Mouse (Mus musculus) heart, adult 2 months (tissue): ENCODE measurements at regions not wholly inside any gene's neighbourhood (a gene's known extent, or its start where the extent isn't known, plus 50 kb on each side); places are given as distances from the start of the nearest gene placed in this dataset.

Experiments
- CTCF ChIP-seq: fragments of 200-600 bp; IDR thresholded peaks from 2 replicates; pipeline ENCODE4 v1.8.1; 2022; ENCODE audit warnings: antibody characterized with exemption, mild to moderate bottlenecking, moderate library complexity
- EP300 ChIP-seq: fragments of 200-500 bp; IDR thresholded peaks from 2 replicates; pipeline ENCODE4 v1.6.1; 2011; ENCODE audit warnings: low read depth, low read length, control low read depth; ENCODE audit not compliant: insufficient read depth
- POLR2A ChIP-seq: fragments of 200-500 bp; IDR thresholded peaks from 2 replicates; pipeline ENCODE4 v1.6.1; 2011; ENCODE audit warnings: mild to moderate bottlenecking, low read depth, low read length, control low read depth; ENCODE audit not compliant: insufficient read depth

DNA sequence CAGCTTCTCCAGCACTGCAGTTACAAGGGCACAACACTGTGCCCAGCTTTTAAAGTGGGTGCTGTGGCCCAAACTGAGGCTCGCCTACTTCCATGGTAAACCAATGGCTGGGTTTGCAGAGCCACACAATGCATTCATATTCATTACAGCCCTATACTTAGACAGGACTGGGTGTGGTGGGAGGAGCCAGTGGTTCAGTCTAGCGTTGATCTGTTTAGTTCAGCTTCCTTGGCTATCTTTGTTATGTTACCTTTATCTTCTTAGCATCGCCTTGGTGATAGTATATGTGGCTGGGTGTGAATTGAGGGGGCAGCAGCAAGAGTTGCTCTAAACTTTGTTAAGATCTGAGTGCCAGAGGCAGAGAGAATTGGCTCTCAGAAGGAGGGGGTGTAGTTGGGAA lies 249.3 kb upstream of the Ptger4 start:
- no peak for TF ChIP-seq POLR2A
- TF ChIP-seq CTCF: no peak
- no peak for TF ChIP-seq EP300
